8 mouse cellular contexts compared by ENCODE assay signal in the genomic region with DNA sequence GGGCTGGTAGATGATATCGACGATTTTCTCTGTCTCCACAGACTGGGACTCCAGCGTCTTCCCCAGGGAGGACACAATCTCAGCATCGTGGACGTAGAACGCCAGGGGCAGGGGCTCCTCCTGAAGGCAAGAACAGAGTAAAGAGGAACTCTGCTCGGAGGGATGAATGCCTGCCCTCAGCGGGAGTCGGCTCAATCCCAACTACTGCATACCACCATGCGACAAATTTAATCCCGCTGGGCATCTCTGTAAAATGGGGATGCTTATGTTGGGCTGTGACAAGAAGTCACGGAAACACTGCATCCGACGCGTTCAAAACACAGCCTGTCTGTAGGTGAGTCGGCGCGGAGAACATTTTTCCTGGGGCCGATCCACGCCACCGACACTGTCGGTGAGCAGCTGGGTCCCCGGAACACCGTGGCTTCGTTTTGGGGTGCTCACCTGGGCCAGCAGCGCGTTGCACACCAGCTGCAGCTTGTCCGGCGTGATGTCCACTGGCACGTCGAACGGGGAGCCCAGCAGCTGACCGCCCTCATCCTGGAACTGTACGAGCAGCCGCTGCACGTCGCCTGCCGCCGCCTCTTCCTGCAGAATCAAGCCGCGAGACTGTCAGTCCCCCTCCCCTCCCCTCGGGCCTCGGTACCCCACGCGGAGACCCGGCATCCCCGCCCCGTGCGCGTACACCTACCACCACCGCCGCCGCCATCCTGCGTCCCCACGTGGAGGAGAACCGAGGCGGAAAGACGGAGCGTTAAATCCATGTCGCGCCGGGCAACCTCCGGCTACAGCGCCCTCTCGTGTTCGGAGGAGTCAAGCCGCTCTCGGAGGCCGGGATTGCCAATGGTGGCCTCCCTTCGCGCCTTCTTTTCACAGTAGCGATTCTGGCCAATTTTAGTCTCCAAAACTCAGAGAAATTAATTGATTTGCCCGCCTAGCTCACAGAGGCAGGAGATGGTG. TPM values are rescaled to one million over a fixed set of nuclear protein-coding genes. Genes with fewer than 3 reads are reported as not detected.
DNase-seq lines count a peak whose midpoint lies in the region; ATAC-seq lines count a peak whose summit lies in the region.

A gene (minus strand): TSS at position 761 of the 957 bp plus-strand sequence.

- H3K27ac ChIP-seq in heart, embryonic 13.5 days (replicated peaks) = no peak within 1 kb of the TSS
- H3K27ac ChIP-seq in liver, embryonic 12.5 days = peak within 1 kb of the TSS; percentile 11; the same call in 1 of the 2 replicates
- H3K27ac ChIP-seq in stomach, embryonic 15.5 days = no peak within 1 kb of the TSS

- H3K4me2 ChIP-seq in heart, embryonic 13.5 days = peak within 1 kb of the TSS; percentile 87
- H3K4me2 ChIP-seq in liver, embryonic 12.5 days = peak within 1 kb of the TSS; percentile 90
- peak within 1 kb of the TSS; percentile 87 for H3K4me2 ChIP-seq in stomach, embryonic 15.5 days

- peak; percentile 92 for DNase-seq in CD4-positive helper T cell, adult 2 months (ENCODE audit: low read depth, low spot score)
- peak; percentile 73 for DNase-seq in brain, embryonic 18.5 days (ENCODE audit: low read depth, low spot score)
- peak; percentile 95 for DNase-seq in kidney, postnatal 10 days
- peak; percentile 88 to 93 for DNase-seq in natural killer cell, adult 2 months (ENCODE audit: low spot score in 2 of 2)

- peaks cover 42% of the 10 kb centered on the region for H3K36me3 ChIP-seq in heart, embryonic 13.5 days
- peaks cover 41% of the 10 kb centered on the region for H3K36me3 ChIP-seq in liver, embryonic 12.5 days
- H3K36me3 ChIP-seq in stomach, embryonic 15.5 days = peaks cover 26% of the 10 kb centered on the region

- H3K9ac ChIP-seq in heart, embryonic 13.5 days = peak within 1 kb of the TSS; percentile 87
- H3K9ac ChIP-seq in liver, embryonic 12.5 days = peak within 1 kb of the TSS; percentile 81
- H3K9ac ChIP-seq in stomach, embryonic 15.5 days = peak within 1 kb of the TSS; percentile 71

- 1% methylated on average over 73 of the region's 73 CpGs for WGBS in heart, embryonic 13.5 days
- 1% methylated on average over 73 of the region's 73 CpGs for WGBS in liver, embryonic 12.5 days (ENCODE audit: insufficient replicate concordance)
- WGBS in stomach, embryonic 15.5 days = 1% methylated on average over 72 of the region's 73 CpGs

- H3K27me3 ChIP-seq in heart, embryonic 13.5 days (replicated peaks) = no peaks in the 10 kb centered on the region
- peaks cover 28% of the 10 kb centered on the region for H3K27me3 ChIP-seq in liver, embryonic 12.5 days (replicated peaks)
- no peaks in the 10 kb centered on the region for H3K27me3 ChIP-seq in stomach, embryonic 15.5 days (replicated peaks)

- peak within 1 kb of the TSS; percentile 82 for H3K4me3 ChIP-seq in heart, embryonic 13.5 days
- peak within 1 kb of the TSS; percentile 78 for H3K4me3 ChIP-seq in liver, embryonic 12.5 days
- H3K4me3 ChIP-seq in stomach, embryonic 15.5 days (replicated peaks) = peak within 1 kb of the TSS; percentile 85

- H3K4me1 ChIP-seq in heart, embryonic 13.5 days = peaks cover 49% of the 10 kb centered on the region
- H3K4me1 ChIP-seq in liver, embryonic 12.5 days = peaks cover 44% of the 10 kb centered on the region
- H3K4me1 ChIP-seq in stomach, embryonic 15.5 days = peaks cover 6% of the 10 kb centered on the region; the same call in 1 of the 2 replicates

- H3K9me3 ChIP-seq in heart, embryonic 13.5 days = no peaks in the 10 kb centered on the region
- H3K9me3 ChIP-seq in liver, embryonic 12.5 days (replicated peaks) = no peaks in the 10 kb centered on the region
- no peaks in the 10 kb centered on the region for H3K9me3 ChIP-seq in stomach, embryonic 15.5 days

- peak; percentile 85 for ATAC-seq in erythroid progenitor cell, adult 5-6 weeks (replicated peaks; ENCODE audit: low FRiP score, poor library complexity, severe bottlenecking)
- ATAC-seq in heart, embryonic 13.5 days (ENCODE audit: extremely low read depth, insufficient number of reproducible peaks, low FRiP score, low TSS enrichment) = no peak
- ATAC-seq in liver, embryonic 12.5 days = peak; percentile 69
- ATAC-seq in stomach, embryonic 15.5 days (ENCODE audit: insufficient read depth, low FRiP score, low read depth) = peak; percentile 52; the same call in 1 of the 2 replicates

RNA-seq across cellular contexts. Expression of the gene that starts here (rescaled TPM):
- 2.5 and 7.1 TPM in 2 replicates for total RNA-seq in erythroid progenitor cell, adult 5-6 weeks (2015; ENCODE audit: low replicate concordance)
- total RNA-seq in erythroid progenitor cell, adult 5-6 weeks (2017; ENCODE audit: low replicate concordance) = 1.1 and 2.6 TPM in 2 replicates
- 20.9 and 21.2 TPM in 2 replicates for polyA plus RNA-seq in heart, embryonic 13.5 days (2015; fragmentation: Nextera tagmentation; extraction: Ambion mirVana)
- 30.6 and 30.7 TPM in 2 replicates for polyA plus RNA-seq in liver, embryonic 12.5 days (2016; fragmentation: Nextera tagmentation; extraction: Ambion mirVana)
- polyA plus RNA-seq in stomach, embryonic 15.5 days (2015; fragmentation: Nextera tagmentation; extraction: Ambion mirVana) = 30.7 and 31.1 TPM in 2 replicates
